Mouse (Mus musculus): Measurements from ENCODE around the gene 1700020N15Rik.

The 1700020N15Rik gene

DNA sequence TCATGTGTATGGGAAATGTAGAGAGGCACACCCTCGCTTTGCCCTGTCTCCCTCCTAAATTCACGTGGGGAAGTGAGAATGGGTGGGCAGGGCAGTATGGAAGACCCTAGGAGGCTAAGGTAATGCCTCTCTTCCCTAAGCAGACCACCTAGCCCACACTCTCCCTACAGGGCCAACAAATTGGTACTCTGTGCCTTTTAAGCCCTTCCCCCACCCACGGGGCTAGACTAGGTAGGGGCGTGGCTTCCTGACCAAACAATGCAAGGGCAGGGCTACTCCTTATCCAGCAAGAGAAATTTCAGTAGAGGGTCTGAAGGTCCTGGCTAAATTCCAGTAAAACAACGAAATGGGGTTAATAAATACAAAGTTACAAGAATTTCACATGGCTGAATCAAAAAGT lies at the start of gene 1700020N15Rik:
Gene 1700020N15Rik (plus strand): TSS at position 301 of the 400 bp plus-strand sequence.
- WGBS, result 71% methylated on average over 5 of the region's 5 CpGs

DNA sequence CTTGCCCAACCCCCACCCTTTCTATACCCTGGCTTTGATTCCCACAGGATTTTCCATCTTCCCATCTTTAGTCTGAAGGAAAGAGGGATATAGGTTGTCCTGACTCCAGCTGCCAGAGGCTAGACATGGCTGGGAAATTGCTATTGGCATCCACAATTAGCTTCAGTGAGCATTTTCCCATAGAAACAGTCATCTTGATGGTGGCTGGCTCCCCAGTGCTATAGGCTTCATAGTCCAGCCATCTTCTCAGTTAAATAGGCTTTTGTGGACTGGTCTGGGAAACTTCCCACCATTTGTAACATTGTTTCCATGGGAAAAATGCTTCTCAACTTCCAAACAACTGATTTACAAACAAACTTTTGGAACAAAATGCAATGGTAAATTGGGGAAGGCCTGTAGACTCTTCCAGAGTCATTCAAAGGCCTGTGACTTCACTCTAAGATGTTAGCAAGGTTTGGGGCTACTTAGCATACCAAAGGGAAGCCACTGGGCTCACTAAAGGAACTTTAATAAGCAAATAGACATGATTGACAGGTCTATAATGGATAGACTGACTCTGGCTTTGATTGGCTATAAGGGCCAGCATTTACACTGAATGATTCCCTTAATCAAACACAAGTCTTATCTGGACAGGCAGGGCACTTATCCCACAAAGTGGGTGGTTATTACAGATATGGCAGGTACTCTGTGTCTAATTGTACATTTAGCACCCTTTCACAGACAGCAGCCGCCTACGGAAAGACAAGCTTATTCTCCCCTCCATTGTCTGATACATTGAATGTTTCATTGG lies 31.9 kb downstream of the 1700020N15Rik start:
- 71% methylated on average over 2 of the region's 2 CpGs for WGBS

Measured in cerebral cortex, adult 2 months (tissue).